Mouse (Mus musculus): ENCODE results near the gene Adamtsl3.

- no peak for TF ChIP-seq CTCF (IDR thresholded peaks at IDR 0.05; ENCODE audit: control insufficient read depth, insufficient read depth, low read length)
- no peak for TF ChIP-seq POLR2A (IDR thresholded peaks at IDR 0.05; ENCODE audit: borderline replicate concordance, control insufficient read depth, low read depth, low read length)
Measured at GRCm38 (mm10) chr7:82326616-82327015, 8.9 kb upstream of the Adamtsl3 start.

All from bone marrow, adult 2 months (tissue).